Mouse (Mus musculus) frontal cortex, postnatal 25 days (tissue): ENCODE measurements around the gene Zfp143.
"Not testable (repeated sequence)": the region's sequence is repeated elsewhere in the genome, so short reads cannot be mapped to it uniquely, and the experiment has no call there.

Experiments
- DNase-seq, 2 experiments: peaks; one replicate each; pipeline ENCODE4 v3.0.0; 2022; ENCODE audit warnings: low spot score in 2 of 2

Zfp143 gene

DNA sequence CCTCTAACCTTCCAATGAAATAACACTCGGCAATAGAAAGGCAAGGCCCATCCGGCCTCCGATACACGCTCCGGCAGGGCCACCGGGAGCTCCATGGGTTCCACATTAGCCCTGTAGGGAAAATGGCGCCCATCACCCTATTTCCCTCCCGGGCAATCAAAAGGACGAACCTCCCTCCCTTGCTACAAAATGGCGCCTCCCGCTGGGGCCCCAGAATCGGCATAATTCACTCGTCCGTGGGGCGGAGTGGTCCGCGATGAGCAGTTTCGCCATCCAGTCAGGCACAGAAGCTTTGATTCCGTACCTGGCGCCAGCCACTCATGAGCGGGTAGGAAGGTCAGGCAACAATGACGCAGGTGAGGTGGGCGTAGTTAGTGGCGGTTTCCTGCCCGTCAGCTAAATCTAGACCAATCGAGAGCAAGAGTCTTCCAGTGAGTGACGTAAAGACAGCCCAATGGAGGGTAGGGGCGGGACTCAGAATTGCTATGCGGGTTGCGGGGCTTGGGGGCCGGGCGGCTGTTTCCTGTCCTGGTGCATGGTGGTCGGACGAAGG is at the start of gene Zfp143:
Zfp143 (plus strand) TSS at position 19 of the 553 bp plus-strand sequence.
- peak; percentile 100 for DNase-seq

DNA sequence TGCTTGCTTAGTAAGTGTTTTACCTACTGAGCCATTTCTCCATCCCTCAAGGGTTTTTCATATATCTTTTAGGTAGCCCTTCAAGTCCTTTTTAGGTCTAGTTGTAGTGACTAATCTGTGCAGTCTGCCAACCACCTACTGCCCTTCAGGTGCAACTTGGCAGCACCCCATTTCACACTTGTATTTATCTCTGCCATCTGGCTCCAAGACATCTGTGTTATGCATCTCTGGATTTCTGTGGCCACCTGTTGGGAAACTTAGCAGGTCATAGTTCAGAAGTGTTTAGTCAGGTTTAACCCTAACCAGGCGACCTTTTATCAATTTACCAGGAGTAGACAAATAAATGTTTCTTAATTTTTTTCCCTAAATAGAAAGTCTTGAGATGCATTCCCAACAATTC is 49.6 kb upstream of the Zfp143 start:
- DNase-seq: no peak

DNA sequence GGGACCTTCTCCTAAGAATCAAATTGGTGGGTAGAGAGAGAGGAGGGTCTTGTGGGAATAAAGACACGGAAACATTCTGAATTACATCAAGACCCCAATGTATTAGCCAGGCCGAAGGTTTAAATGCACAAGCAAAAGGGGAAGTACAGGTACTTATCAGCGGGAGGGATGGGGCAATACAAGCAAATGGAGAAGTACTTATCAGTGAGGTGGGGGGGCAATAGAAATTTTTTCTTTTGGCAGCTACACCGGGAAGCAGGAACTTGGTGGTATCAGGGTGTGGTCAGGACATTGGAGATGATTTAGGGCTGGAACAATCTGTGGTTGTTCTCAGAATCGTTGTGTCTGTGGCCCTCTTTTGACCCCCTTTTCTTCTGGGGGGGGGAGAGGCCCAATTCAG is 46.7 kb upstream of the Zfp143 start:
- DNase-seq: no peak

DNA sequence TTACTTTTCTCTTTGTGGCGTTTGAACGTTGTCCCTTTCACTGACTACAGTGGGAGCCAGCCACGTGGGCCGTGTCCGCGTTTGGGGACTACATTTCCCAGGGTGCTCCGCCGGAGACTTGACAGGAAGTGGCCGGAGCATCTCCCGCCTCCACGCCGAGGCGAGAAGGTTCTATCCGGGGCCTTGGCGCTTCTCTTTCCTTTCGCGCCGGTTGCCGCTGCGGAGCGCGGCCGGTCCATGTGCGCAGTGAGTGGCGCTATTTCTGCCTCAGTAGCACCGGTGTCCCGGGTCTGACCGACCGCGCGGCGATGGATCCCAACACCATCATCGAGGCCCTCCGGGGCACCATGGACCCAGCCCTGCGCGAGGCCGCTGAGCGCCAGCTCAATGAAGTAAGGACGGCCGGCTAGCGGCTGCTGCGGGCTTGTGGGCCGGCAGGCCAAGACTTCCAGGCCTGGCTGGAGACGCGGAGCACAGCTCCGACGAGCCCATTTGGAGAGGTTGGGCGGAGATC is 42.8 kb upstream of the Zfp143 start, which contains the start of gene Ipo7:
Ipo7 (plus strand) TSS at position 158 of the 514 bp plus-strand sequence.
- peak; percentile 84 to 86 for DNase-seq

DNA sequence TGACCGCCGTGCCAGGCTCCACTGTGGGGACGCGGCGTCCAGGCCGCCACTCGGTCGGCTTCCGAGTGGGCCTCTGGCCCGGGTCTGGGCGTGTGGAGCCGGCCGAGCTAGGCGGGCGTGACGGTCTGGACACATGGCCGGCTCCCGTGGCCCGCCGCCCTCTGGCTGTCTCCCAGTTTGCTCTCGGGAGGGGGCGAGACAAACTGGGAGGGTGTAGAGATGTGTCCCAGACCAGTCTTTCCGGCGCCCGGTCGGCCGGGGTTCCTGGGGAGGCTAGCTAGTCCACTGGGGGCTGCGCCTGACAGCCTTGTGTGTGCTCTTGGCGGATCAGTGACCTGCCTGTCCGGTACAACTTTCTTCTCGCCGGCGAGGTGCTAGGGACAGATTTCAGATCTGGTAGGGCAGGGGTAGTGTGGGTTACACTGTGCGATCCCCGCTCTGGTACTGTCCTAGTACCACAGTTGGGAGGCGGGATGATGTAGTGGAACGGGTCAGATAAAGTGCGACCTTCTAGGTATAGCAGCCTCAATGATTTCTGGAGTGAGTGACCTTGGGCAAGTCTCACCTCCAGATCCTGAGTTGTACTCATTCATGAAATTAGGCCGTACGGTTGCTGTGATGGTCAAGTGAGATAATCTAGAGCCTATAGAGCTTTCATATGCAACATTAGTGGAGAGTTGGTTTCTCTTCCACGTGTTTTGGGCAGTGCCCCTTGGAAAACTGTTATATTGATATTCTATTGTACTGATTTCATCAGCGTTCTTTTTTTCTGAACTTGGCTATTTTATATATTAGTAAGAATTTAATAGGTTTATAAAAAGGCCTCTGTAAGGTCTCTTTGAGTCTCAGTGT is 42.2 kb upstream of the Zfp143 start:
- peak; percentile 8 to 21 for DNase-seq

DNA sequence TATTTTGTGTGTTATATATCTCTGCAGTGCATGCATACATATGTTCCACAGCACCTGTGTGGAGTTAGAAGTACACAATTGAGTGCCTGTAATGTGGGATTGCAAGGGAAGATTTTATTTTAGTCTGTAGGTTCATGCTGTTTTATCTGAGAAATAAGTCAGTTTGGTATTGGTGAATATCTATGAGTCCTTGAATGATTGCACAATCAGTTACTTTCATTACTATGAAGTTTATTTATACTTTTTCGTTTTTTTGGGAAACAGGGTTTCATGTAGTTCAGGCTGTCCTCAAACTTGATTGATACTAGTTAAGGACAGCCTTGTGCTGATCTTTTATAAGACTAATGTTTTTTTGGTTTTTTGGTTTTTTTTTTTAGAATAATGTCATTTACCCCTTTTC is 37.5 kb upstream of the Zfp143 start:
- no peak for DNase-seq

DNA sequence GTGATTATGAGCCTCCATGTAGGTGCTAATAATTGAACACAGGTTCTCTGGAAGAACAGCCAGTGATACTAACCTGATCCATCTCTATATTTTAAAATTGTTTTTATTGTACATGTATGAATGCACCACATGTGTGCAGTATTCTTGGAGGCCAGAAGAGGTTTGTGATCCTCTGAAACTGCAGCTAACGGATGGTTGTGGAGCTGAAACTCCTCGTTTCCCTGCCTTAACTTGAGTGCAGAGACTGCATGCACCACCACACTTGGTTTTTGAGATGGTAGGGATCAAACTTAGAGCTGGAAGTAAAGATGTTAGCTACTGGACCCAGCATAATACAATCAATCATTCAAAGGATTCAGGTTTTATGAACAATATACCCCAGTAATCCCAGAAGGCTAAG is 34.4 kb upstream of the Zfp143 start:
- DNase-seq: no peak

DNA sequence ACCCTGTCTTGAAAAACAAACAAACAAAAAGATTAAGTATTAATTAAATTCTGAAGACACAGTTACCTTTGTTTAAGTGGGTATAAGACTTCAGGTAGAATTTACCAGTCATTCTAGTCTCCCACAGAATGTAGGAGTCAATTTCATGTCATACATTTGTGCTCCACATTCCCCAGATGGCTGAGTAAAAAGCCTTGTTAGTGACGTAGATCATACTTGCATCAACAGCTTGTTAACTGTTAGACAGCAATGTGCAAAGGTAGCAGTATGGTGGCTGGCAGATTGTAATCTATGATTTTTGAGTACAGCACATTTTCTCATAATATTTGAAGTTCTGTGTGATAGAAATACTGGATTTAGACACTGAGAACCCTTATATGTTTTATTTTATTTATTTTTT is 32.2 kb upstream of the Zfp143 start:
- no peak for DNase-seq

DNA sequence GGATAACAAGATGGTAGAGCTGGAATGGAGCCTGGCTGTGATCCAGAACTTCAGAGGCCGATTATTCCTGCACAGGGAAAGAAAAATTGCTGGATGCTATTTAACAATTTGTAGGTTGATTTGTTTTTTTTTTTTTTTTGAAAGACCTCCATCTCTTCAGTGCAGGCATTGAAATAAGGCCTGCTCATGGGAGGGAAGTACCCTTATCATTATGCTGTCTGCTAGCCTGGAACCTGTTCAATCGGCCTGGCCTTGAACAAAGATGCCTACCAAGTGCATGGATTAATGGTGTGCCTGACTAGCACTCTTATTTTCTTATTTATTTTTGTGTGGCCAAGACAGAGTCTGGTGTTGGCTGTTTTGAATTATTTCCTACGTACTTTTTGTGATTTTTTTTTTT is 30.7 kb upstream of the Zfp143 start:
- no peak for DNase-seq

DNA sequence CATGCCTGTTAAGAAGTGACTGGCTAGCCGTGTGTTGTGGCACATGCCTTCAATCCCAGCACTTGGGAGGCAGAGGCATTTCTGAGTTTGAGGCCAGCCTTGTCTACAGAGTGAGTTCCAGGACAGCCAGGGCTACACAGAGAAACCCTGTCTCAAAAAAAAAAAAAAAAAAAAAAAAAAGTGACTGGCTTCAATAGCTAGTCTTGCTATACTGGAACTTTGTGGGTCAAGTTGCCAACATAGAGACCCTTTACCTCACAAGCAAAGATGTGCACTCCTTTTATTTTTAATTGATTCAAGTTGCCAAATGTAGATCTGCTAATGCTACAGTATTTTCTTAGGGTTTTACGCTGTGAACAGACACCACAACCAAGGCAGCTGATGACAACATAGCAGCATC is 3.3 kb upstream of the Zfp143 start:
- DNase-seq: not testable (repeated sequence)

DNA sequence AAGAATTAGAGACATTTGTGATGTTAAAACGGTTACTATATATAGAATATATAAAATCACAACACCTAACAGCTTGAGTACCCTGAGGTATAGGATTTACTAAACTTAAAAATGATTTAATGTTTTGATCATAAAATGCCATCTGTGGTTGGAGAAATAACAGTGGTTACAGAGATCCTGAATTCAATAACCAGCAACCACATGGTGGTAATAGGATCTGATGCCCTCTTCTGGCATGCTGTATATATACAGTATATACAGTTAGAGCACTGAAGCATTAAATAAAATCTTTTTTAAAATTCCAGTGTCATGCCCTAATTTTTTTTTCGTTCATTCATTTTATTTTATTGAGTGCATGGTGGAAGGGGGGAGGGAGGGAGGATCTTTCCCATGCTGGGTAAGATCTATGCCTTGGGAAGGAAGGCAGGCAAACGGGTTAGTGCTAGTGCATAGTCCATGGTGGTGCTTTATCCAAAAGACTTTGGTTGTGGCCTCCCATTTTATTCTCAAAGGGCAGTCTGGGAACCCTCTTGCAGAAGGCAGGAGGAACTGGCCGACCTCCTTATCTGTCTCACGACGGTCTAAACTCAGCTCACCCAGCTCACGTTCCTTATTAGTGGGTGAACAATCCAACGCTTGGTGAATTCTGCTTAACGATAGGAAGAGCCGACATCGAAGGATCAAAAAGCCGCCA is 1.8 kb upstream of the Zfp143 start:
- no peak for DNase-seq

DNA sequence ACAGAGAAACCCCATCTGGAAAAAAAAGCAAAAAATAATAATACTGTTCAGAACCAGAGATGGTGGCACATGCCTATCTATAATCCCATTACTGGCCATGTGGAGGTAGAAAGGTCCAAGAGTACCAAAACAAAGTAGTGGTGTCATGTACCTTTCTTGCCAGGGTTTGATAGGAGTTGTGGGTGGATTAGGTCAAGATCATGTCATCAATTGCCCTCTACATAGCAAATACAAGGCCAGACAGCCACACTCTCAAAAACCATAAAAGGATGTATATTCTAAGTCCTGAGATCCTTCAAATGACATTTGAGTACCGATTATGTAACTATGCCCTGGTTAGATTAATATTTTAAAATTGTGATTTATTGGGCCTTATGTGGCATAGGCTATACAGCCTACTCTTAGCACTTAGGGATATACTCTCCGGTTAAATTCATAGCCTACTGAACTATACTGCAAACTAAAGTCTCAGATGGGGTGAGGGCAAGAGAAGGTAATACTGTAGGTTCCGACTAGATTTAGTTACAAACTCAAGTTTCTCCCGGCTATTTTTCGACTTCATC is 830 bp upstream of the Zfp143 start:
- DNase-seq: no peak

DNA sequence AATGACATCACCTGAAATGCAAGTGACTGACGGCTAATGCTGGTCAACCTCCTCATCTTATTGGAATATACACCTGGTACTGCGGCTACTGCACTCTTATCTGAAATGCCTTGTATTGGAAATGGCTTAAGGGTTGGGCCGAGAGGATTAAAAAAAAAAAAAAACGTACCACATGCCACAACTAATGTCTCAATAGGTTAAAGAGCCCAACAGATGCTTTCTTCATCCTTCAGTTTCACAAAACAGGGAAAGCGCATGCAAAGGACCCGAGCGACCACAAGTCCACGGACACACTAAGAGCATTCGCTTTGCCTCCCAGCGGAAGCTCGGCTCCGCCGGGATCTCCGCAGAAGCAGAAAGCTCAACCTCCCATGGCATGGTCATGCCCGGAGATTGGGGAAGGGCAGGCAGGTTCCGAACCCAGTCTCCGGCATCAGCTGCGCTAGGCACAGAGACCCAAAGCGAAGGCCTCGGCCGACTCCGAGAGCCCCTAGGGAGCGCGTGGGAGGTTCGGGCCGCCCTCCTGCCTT is 283 bp upstream of the Zfp143 start:
- DNase-seq: no peak

DNA sequence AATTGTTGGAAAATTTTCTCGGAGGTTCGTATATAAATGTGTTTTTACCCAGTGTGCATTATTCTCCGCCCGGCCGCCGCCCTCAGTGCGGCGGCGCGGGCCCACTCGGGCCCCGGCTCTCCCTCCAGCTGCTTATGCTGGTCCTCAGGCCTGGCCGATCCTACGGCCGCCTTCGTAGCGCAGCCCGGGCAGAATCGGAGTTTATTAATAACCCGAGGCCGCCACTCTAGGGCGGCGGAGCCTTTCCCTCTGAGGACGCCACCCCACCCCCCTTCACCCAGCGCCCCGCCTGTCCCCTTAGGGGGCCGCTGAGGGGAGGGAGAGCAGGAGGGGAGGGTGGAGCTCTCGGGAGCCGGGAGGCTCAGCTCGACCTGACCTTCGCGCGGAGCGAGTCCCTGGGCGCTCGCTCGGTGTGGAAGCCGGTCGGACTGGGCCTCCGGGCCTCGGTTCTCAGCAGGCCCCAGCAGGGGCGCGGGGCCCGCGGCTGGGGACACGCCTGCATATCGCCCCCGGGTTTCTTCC is 796 bp downstream of the Zfp143 start:
- peak; percentile 64 to 67 for DNase-seq

DNA sequence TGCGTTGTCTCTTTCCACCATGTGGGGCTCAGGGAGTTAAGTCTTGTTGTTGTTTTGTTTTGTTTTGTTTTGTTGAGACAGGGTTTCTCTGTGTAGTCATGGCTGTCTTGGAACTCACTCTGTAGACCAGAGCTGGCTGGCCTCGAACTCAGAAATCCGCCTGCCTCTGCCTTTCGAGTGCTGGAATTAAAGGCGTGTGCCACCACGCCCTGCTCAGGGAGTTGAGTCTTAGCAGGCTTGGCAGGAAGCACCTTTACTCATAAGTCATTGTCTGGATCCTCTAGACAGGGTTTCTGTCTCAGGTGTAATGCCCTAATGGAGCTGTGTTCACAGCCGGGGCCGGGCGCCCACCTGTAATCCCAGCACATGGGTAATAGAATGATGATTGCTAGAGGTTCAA is 2.7 kb downstream of the Zfp143 start:
- DNase-seq: no peak

DNA sequence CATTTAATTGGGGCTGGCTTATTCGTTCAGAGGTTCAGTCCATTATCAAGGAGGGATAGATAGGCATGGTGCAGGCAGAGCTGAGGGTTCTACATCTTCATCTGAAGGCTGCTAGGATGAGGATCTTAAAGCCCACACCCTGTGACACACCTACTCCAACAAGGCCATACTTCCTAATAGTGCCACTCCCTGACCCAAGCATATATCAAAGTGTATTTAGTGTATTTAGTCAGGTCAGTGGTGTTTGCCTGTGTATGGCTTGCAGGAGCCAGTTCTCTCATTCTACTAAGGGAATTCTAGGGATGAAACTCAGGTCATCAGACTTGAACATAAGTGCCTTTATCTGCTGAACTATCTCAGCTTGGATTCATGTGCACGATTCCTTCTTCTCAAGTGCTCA is 8.1 kb downstream of the Zfp143 start:
- DNase-seq: no peak

DNA sequence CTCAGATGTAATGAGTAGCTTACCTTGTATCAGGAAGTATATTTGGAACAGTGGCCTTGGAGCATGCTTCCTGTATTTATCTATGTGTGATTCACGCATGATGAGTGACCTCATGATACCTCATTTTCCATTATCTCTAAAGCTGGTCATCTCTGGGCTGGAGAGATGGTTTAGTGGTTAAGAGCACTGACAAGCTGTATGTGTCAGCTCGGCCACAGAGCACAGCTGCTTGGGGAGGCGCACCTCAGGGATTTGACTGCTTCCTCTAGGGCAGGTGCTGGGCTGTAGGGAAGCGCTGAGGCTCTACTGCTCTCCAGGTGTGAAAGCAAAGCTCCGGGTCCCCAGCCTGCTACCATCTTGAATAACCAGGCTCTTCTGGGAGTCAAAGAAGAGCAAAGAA is 17.2 kb downstream of the Zfp143 start:
- DNase-seq: no peak

DNA sequence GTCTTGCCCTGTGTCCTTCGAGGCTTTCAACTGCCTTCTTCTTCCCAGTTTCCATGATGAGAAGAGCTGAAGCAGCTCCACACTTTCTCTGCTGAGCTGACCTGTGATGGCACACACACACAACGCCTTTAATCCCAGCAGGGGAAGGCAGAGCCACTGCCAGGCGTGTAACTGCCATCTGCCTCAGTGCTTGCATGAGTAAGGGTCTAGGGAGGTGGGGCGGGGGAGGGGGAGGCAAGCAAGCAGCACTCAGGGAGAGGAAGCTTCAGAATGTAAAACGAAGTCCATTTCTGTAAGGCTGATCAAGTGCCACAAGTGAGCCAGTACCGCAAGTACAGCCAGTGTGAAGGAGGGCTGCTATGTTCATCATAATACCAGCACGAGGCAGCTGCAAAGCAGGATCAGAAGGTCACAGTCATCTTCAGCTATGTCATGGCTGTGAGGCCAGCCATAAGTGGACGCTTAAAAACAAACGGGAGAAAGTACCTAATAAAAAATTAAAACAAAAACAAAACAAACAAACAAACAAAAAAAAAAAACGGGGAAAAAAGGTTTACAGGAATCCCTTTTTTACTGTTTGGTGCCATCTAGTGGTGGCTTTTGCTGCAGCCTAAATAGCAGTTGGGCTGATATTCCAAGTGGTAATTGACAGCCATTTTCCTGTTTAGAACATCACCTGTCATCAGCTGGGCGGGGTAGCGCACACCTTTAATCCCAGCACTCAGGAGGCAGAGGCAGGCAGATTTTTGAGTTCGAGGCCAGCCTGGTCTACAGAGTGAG is 22.6 kb downstream of the Zfp143 start:
- peak in 1 of 2 experiments; percentile 17 for DNase-seq

DNA sequence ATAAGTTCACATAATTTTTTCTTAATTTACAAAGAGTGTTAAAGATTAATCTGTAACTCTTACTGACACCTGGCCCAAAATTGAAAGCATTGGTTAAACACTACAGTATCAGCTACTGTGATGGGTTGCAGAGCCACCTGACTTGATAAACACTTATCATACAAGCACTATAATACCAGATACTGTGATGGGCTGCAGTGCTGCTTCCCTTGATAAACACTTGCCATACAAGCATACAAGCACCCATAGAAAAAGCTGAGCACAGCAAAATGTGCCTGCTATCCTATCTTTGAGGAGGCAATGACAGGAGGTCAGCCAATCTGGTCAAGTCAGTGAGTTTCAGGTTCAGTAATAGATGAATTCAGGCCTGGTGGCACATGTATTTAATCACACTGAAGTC is 24.2 kb downstream of the Zfp143 start:
- DNase-seq: no peak

DNA sequence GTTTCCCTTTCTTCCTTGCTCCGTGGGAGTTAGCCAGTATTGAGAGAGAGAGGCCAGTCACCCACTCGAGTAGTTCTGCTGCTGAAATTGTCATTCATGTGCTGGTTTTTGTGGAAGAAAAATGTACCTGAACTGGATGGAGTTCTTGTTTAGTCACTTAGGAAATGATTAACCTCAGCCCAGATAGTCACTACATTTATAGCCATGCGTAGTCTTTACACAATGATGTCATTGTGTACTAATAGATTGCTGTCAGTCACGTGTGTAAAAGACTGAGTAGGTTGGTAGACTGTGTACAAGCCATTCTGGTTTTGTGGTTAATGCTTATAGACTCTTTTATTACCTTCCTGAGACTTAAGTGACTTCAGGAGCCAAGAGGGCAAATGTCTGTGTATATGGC is 26.9 kb downstream of the Zfp143 start:
- no peak for DNase-seq

DNA sequence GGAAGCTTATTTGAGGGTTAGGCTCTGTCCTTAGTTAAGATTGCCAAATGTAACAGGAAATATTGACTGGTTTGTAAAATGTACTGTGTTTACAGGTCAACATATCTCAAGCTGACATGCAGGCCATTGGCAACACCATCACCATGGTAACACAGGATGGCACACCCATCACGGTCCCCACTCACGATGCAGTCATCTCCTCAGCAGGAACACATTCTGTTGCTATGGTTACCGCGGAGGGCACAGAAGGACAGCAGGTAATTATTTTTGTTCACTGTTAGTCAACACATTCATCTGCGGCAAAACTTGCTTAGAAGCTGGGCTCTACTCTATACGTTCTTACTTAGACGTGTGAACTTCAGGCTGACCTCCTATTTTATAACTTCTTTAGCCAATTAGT is 30.7 kb downstream of the Zfp143 start:
- DNase-seq: peak in 1 of 2 experiments; percentile 9
